ENCODE assay signal across 23 mouse cellular contexts in the genomic region with DNA sequence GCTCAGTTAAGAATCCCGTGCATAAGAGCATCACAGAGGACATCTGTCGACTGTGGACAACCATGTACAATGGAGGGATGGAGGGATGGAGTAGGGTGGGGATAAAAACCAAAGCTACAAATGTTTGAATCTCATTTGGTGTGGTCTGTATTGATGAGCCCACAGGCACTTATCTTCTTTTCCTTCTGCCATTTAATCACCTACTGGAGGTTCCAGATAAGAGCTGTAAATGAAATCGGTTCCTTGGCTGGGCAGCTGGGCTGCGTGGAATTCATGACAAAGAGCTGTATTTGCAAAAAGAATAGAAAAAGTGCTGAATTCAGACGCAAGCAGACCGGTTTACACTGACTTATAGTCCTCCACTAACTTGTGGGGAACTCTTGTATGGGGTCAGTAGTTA. TPM values are rescaled to one million over a fixed set of nuclear protein-coding genes. Genes with fewer than 3 reads are reported as not detected.
DNase-seq lines count a peak whose midpoint lies in the region; ATAC-seq and TF ChIP-seq lines count a peak whose summit lies in the region.
"Had no signal": no experiment of that assay in that cellular context is flagged by ENCODE, and none has a peak within 500 bp of the region (broad histone marks: within the 10 kb centered on the region; RNA-seq: fewer than 3 reads in every experiment).

No protein-coding gene starts in this region.

- no peak for DNase-seq in kidney, adult 11 months
- DNase-seq in stomach, postnatal 0 days (ENCODE audit: low spot score), result no peak
- no peak for DNase-seq in frontal cortex, postnatal 14 days (ENCODE audit: low spot score in 2 of 2)
- DNase-seq in forebrain, embryonic 10.5 days (ENCODE audit: extremely low spot score, low spot score), result no peak
- DNase-seq: adrenal gland, adult 2 months; cerebellum, adult 18-20 months; cerebellum, postnatal 14 days; gastrocnemius, postnatal 10 days; heart, postnatal 10 days; left cerebral cortex, postnatal 4 days; lung, postnatal 4 days had no signal

- H3K4me1 ChIP-seq in kidney, embryonic 15.5 days, result peaks cover 16% of the 10 kb centered on the region; the same call in 1 of the 2 replicates
- H3K4me1 ChIP-seq in stomach, embryonic 15.5 days, result no peaks in the 10 kb centered on the region
- no peaks in the 10 kb centered on the region for H3K4me1 ChIP-seq in stomach, postnatal 0 days (replicated peaks; ENCODE audit: control insufficient read depth, insufficient read depth)
- no peaks in the 10 kb centered on the region; the same call in 1 of the 2 replicates for H3K4me1 ChIP-seq in liver, embryonic 16.5 days (ENCODE audit: control insufficient read depth, low read depth, low read length)
- no peaks in the 10 kb centered on the region for H3K4me1 ChIP-seq in forebrain, embryonic 10.5 days
- H3K4me1 ChIP-seq: embryonic facial prominence, embryonic 15.5 days; forebrain, embryonic 15.5 days; hindbrain, embryonic 10.5 days; limb, embryonic 15.5 days; midbrain, embryonic 10.5 days had no signal

- TF ChIP-seq EP300 in stomach, postnatal 0 days (optimal IDR thresholded peaks at IDR 0.05), result no peak

- H3K4me2 ChIP-seq in kidney, embryonic 15.5 days, result peak overlapping the region; percentile 31
- peak overlapping the region; percentile 23 for H3K4me2 ChIP-seq in stomach, embryonic 15.5 days
- H3K4me2 ChIP-seq in stomach, postnatal 0 days (replicated peaks; ENCODE audit: low read depth), result no peak overlapping the region
- peak overlapping the region; percentile 25 for H3K4me2 ChIP-seq in liver, embryonic 16.5 days (ENCODE audit: low read depth, low read length)
- H3K4me2 ChIP-seq: embryonic facial prominence, embryonic 15.5 days; forebrain, embryonic 15.5 days; heart, embryonic 12.5 days; limb, embryonic 15.5 days had no signal

- TF ChIP-seq CTCF in stomach, postnatal 0 days (IDR thresholded peaks at IDR 0.05; ENCODE audit: low read depth), result no peak

- H3K9ac ChIP-seq in kidney, embryonic 15.5 days, result no peak overlapping the region
- H3K9ac ChIP-seq in stomach, embryonic 15.5 days, result no peak overlapping the region
- no peak overlapping the region for H3K9ac ChIP-seq in stomach, postnatal 0 days (ENCODE audit: low read length)
- H3K9ac ChIP-seq in liver, embryonic 16.5 days (ENCODE audit: low read depth, low read length), result no peak overlapping the region
- H3K9ac ChIP-seq: embryonic facial prominence, embryonic 15.5 days; forebrain, embryonic 15.5 days; heart, embryonic 12.5 days; limb, embryonic 15.5 days had no signal

- no peak overlapping the region for H3K27ac ChIP-seq in kidney, embryonic 15.5 days
- H3K27ac ChIP-seq in stomach, embryonic 15.5 days, result no peak overlapping the region
- no peak overlapping the region for H3K27ac ChIP-seq in stomach, postnatal 0 days (replicated peaks)
- no peak overlapping the region for H3K27ac ChIP-seq in liver, embryonic 16.5 days (ENCODE audit: low read length)
- H3K27ac ChIP-seq in forebrain, embryonic 10.5 days, result no peak overlapping the region
- H3K27ac ChIP-seq: embryonic facial prominence, embryonic 15.5 days; forebrain, embryonic 15.5 days; hindbrain, embryonic 10.5 days; left cerebral cortex, adult 2 months; limb, embryonic 15.5 days; midbrain, embryonic 10.5 days had no signal

- 0 out of 2 replicates have a peak, but pooled peaks cover 7% of the 10 kb centered on the region for H3K27me3 ChIP-seq in kidney, embryonic 15.5 days
- H3K27me3 ChIP-seq in stomach, embryonic 15.5 days (replicated peaks), result no peaks in the 10 kb centered on the region
- no peaks in the 10 kb centered on the region for H3K27me3 ChIP-seq in stomach, postnatal 0 days (ENCODE audit: control insufficient read depth, insufficient read depth, low read length)
- H3K27me3 ChIP-seq in liver, embryonic 16.5 days (ENCODE audit: control insufficient read depth, insufficient read depth, low read depth, low read length), result no peaks in the 10 kb centered on the region; the same call in 1 of the 2 replicates
- H3K27me3 ChIP-seq in forebrain, embryonic 10.5 days (ENCODE audit: poor library complexity, severe bottlenecking), result no peaks in the 10 kb centered on the region
- H3K27me3 ChIP-seq: embryonic facial prominence, embryonic 15.5 days; forebrain, embryonic 15.5 days; Patski had no signal

- no peak for ATAC-seq in kidney, embryonic 15.5 days (replicated peaks; ENCODE audit: low FRiP score)
- ATAC-seq in stomach, embryonic 15.5 days (ENCODE audit: insufficient read depth, low FRiP score, low read depth), result no peak
- no peak for ATAC-seq in stomach, postnatal 0 days (ENCODE audit: low FRiP score, low TSS enrichment)
- no peak for ATAC-seq in liver, embryonic 16.5 days (ENCODE audit: low read depth)
- ATAC-seq: forebrain, embryonic 15.5 days; hindbrain, embryonic 16.5 days; Patski had no signal

- H3K4me3 ChIP-seq in kidney, embryonic 15.5 days (replicated peaks), result no peak overlapping the region
- H3K4me3 ChIP-seq in stomach, embryonic 15.5 days (replicated peaks), result no peak overlapping the region
- H3K4me3 ChIP-seq in stomach, postnatal 0 days (ENCODE audit: low read depth, low read length), result no peak overlapping the region
- H3K4me3 ChIP-seq in liver, embryonic 16.5 days (ENCODE audit: low read depth, low read length), result no peak overlapping the region
- no peak overlapping the region for H3K4me3 ChIP-seq in forebrain, embryonic 10.5 days
- H3K4me3 ChIP-seq: embryonic facial prominence, embryonic 15.5 days; forebrain, embryonic 15.5 days; heart, embryonic 12.5 days; hindbrain, embryonic 10.5 days; left cerebral cortex, adult 2 months; limb, embryonic 15.5 days; midbrain, embryonic 10.5 days had no signal

- WGBS in kidney, embryonic 15.5 days, result 70% methylated on average over 6 of the region's 6 CpGs
- 36% methylated on average over 6 of the region's 6 CpGs for WGBS in stomach, embryonic 15.5 days
- 40% methylated on average over 6 of the region's 6 CpGs for WGBS in stomach, postnatal 0 days
- WGBS in liver, embryonic 16.5 days (ENCODE audit: insufficient replicate concordance), result 8% methylated on average over 6 of the region's 6 CpGs
- WGBS in forebrain, embryonic 10.5 days, result 79% methylated on average over 6 of the region's 6 CpGs

- no peaks in the 10 kb centered on the region for H3K9me3 ChIP-seq in kidney, embryonic 15.5 days (replicated peaks)
- H3K9me3 ChIP-seq in stomach, embryonic 15.5 days, result no peaks in the 10 kb centered on the region
- H3K9me3 ChIP-seq in stomach, postnatal 0 days (ENCODE audit: control insufficient read depth, low read length), result no peaks in the 10 kb centered on the region
- no peaks in the 10 kb centered on the region for H3K9me3 ChIP-seq in liver, embryonic 16.5 days (replicated peaks; ENCODE audit: control insufficient read depth, low read length)
- H3K9me3 ChIP-seq in forebrain, embryonic 10.5 days, result no peaks in the 10 kb centered on the region
- H3K9me3 ChIP-seq: embryonic facial prominence, embryonic 15.5 days; forebrain, embryonic 15.5 days; heart, embryonic 12.5 days; hindbrain, embryonic 10.5 days; limb, embryonic 15.5 days; midbrain, embryonic 10.5 days had no signal

- no peaks in the 10 kb centered on the region for H3K36me3 ChIP-seq in kidney, embryonic 15.5 days
- no peaks in the 10 kb centered on the region for H3K36me3 ChIP-seq in stomach, embryonic 15.5 days
- no peaks in the 10 kb centered on the region for H3K36me3 ChIP-seq in stomach, postnatal 0 days (ENCODE audit: control insufficient read depth, insufficient read depth, low read length)
- no peaks in the 10 kb centered on the region for H3K36me3 ChIP-seq in liver, embryonic 16.5 days (ENCODE audit: control insufficient read depth, insufficient read depth)
- no peaks in the 10 kb centered on the region for H3K36me3 ChIP-seq in forebrain, embryonic 10.5 days (replicated peaks)
- H3K36me3 ChIP-seq: embryonic facial prominence, embryonic 15.5 days; forebrain, embryonic 15.5 days; heart, embryonic 12.5 days; hindbrain, embryonic 10.5 days; limb, embryonic 15.5 days; midbrain, embryonic 10.5 days had no signal

RNA-seq across cellular contexts. Expression of a gene that starts 28.5 kb away (rescaled TPM):
- polyA plus RNA-seq in kidney, embryonic 15.5 days (2015; fragmentation: Nextera tagmentation; extraction: Ambion mirVana), result 4.5 and 4.9 TPM in 2 replicates
- polyA plus RNA-seq in stomach, embryonic 15.5 days (2015; fragmentation: Nextera tagmentation; extraction: Ambion mirVana), result 5.6 and 5.7 TPM in 2 replicates
- 4.4 and 5.0 TPM in 2 replicates for polyA plus RNA-seq in stomach, postnatal 0 days (2015; fragmentation: Nextera tagmentation; extraction: Ambion mirVana)
- 4.1 and 4.3 TPM in 2 replicates for polyA plus RNA-seq in liver, embryonic 16.5 days (2015; fragmentation: Nextera tagmentation; extraction: Ambion mirVana)
- polyA plus RNA-seq in forebrain, embryonic 10.5 days (2016; fragmentation: Nextera tagmentation; extraction: Ambion mirVana), result 2.9 and 3.5 TPM in 2 replicates

RNA-seq across cellular contexts. Expression of a gene that starts 54.3 kb away (rescaled TPM):
- 7.5 and 7.6 TPM in 2 replicates for polyA plus RNA-seq in kidney, embryonic 15.5 days (2015; fragmentation: Nextera tagmentation; extraction: Ambion mirVana)
- 5.0 and 7.1 TPM in 2 replicates for polyA plus RNA-seq in stomach, embryonic 15.5 days (2015; fragmentation: Nextera tagmentation; extraction: Ambion mirVana)
- 3.7 and 4.8 TPM in 2 replicates for polyA plus RNA-seq in stomach, postnatal 0 days (2015; fragmentation: Nextera tagmentation; extraction: Ambion mirVana)
- 0.39 and 0.66 TPM in 2 replicates for polyA plus RNA-seq in liver, embryonic 16.5 days (2015; fragmentation: Nextera tagmentation; extraction: Ambion mirVana)
- 0.11 and 0.12 TPM in 2 replicates for polyA plus RNA-seq in forebrain, embryonic 10.5 days (2016; fragmentation: Nextera tagmentation; extraction: Ambion mirVana)

RNA-seq across cellular contexts. Expression of a gene that starts 55.5 kb away (rescaled TPM):
- polyA plus RNA-seq in kidney, embryonic 15.5 days (2015; fragmentation: Nextera tagmentation; extraction: Ambion mirVana), result 19.8 and 20.9 TPM in 2 replicates
- polyA plus RNA-seq in stomach, embryonic 15.5 days (2015; fragmentation: Nextera tagmentation; extraction: Ambion mirVana), result 29.4 and 31.8 TPM in 2 replicates
- 18.7 and 21.3 TPM in 2 replicates for polyA plus RNA-seq in stomach, postnatal 0 days (2015; fragmentation: Nextera tagmentation; extraction: Ambion mirVana)
- 9.8 and 10.7 TPM in 2 replicates for polyA plus RNA-seq in liver, embryonic 16.5 days (2015; fragmentation: Nextera tagmentation; extraction: Ambion mirVana)
- polyA plus RNA-seq in forebrain, embryonic 10.5 days (2016; fragmentation: Nextera tagmentation; extraction: Ambion mirVana), result 6.9 and 7.0 TPM in 2 replicates
